Mouse (Mus musculus) c-Kit-positive CD71-negative TER-119-negative erythroid progenitor cells, embryonic 14.5 days (primary cell): ENCODE measurements at regions not wholly inside any gene's neighbourhood (a gene's known extent, or its start where the extent isn't known, plus 50 kb on each side); places are given as distances from the start of the nearest gene placed in this dataset.
"Not testable (repeated sequence)": the region's sequence is repeated elsewhere in the genome, so short reads cannot be mapped to it uniquely, and the experiment has no call there.

Source experiments
- DNase-seq: peaks from one replicate; pipeline ENCODE4 v3.0.0-alpha.2; 2013; ENCODE audit warnings: low read depth

- DNase-seq, result no peak
Observed at GRCm38 (mm10) chr9:32940919-32941767, 305.1 kb downstream of the Ets1 start.

- no peak for DNase-seq
Observed at GRCm38 (mm10) chr9:32941768-32942030, 305.7 kb downstream of the Ets1 start.

GRCm38 (mm10) chr9:32947221-32947620 lies 311.2 kb downstream of the Ets1 start:
- no peak for DNase-seq

DNA sequence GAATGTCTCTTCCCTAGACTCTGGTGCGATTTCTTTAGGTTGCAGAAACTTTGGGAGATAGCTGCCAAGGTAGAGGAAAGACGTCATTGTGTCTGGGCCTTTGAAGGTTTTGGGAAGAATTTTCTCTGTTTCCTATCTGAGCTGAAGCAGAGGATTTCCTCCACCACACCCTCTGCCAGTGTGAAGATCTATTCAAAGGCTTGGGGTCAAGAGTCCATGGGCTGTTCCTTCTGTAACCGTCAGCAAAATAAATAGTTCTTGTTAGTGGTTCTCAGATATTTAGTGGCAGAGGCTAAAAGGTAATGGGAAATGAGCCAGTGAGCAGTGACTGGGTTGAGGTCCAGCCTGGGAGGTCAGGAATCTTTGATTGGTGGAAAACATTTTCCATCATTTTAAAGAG lies 313.0 kb downstream of the Ets1 start:
- no peak for DNase-seq

GRCm38 (mm10) chr9:32958716-32959115 lies 322.7 kb downstream of the Ets1 start:
- no peak for DNase-seq

DNA sequence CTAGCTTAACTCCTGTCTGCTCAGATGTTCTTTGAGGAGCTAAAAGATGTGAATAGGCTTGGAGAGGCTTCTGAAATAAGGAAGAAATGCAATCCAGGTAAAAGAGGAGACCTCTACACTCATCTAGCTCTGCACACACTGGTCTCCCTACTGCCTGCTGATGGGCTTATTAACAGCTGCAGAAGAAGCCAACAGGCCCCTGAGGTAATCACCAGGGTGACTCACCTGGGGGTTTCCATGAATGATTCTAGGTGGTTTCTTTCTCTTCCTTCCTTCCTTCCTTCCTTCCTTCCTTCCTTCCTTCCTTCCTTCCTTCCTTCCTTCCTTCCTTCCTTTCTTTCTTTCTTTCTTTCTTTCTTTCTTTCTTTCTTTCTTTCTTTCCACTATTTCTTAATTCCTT lies 323.4 kb downstream of the Ets1 start:
- not testable (repeated sequence) for DNase-seq

DNA sequence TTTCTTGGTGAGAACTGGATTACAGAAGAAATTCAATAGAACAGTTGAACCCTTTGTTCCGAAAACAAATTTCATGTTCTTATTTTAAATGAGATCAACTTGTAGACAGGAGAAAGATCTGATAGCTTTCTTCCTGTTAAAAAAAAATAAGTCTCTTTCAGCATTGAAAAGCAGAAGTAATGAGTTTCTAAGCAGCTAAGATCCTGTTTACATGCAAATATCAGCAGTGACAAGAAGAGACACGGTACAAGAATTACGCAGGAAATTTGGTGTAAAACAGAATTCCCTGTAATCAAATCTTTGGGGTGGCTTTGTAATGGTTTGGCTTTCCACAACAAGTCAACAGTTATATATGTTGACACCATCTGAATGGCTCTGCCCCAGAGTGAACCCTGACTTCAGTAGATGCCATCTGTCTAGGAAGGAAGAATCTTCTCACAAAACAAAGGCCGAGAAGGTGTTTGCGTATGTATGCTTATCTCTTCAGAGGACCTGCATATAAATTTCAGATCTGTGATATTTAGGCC lies 326.7 kb downstream of the Ets1 start:
- DNase-seq, result no peak

- DNase-seq, result no peak
Observed at GRCm38 (mm10) chr9:32968446-32968845, 332.4 kb downstream of the Ets1 start.

DNA sequence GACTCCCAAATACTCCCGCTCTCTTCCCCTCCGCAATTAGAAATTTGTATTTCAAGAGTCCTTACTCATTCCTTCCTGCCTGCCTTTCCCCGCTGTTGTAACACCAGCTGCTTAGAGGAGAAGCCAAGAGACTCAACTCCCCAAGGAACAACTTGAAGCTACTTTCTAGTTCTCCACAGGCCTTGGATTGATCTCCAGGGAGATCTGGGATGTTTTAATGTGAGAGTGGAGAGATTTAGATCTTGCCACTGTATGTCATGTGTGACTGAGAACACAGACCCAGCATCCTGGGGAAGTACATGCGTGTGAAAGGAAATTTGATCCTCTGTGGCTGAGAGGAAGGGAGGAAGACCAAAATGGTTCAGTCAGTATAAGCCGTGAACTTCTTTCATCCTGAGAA lies 335.4 kb downstream of the Ets1 start:
- DNase-seq, result no peak

- no peak for DNase-seq
Observed at GRCm38 (mm10) chr9:32971926-32972325, 335.9 kb downstream of the Ets1 start.

DNA sequence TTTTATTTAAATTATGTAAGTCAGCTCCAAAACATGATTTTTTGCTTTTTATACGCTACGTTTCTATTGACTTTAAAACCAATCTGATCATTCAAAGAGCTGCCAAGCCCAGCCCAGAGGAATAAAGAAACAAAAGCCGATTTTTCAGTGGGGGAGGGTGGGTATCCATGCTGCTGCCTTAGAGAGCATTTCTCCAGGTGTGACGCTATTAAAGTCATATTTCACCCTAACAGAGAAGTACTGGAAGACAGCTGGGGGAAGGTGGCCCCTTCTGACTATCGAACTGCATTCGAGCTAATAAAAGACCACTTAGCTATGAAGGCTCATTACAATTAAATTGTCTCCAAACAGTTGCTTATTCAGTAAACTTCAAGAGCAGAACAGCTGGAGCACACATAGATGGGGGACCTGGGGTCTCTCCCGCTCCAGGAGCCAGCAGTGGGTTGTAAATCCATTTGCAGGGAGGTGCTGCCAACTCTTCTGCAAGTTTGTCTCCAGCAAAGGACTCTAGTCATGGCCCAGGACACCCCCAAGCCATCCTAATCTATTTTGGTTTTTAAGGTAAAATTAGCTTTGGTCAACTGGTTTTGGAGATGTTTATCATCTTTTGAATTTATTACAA lies 336.5 kb downstream of the Ets1 start:
- DNase-seq, result no peak

DNA sequence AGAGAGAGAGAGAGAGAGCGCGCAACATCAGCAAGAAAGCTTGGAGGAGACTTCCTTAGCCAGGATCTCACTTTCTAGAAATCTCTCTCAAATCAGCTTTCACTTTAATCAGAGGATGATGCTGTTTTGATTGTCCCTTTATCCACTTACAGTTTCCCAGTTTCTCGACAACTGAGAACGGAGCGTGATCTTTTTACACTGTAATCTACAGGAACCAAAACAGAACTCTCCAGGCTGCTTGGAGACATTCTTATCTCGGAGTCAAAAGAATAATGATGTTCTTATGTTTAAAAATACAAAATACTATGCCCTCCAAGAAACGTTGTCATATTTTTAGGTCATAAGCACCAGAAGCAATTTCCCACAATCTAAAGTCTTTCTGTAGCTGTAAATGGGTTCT lies 341.7 kb downstream of the Ets1 start:
- no peak for DNase-seq

DNA sequence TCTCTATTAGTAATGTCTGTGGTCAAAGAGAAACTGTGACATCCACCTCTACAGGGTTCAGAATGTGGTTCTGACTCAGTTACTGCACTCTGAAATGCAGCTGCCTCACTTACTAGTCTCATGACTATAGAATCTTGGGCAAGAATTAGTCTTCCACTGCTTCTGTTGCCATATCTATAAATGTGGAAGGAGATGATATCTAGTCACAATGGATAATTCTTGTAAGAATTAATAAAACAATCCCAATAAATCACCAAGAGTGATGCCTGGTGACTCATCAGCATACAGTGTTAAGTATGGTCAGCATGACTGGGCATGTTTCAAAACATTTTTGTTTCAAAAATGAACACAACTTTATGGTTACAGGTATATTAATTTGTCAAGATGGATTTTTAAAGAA lies 344.8 kb downstream of the Ets1 start:
- no peak for DNase-seq

DNA sequence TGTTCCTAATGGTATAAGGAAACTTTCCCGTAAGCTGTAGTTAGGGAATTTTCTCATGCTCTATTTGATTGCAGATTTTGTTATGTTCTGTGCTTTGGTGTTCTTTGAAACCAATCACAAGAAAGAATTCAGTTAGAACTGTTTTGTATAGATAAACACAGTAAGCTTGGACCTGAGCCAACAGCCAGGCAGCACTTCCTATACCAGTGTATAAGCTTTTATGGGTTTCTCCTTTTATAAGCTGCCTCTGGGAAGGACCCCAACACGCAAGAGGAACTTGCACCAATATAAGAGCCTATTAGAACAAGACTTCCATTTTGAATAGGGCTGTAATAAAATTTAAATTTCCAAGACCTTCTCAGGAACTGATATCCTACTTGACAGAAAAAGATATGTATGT lies 347.2 kb downstream of the Ets1 start:
- no peak for DNase-seq

DNA sequence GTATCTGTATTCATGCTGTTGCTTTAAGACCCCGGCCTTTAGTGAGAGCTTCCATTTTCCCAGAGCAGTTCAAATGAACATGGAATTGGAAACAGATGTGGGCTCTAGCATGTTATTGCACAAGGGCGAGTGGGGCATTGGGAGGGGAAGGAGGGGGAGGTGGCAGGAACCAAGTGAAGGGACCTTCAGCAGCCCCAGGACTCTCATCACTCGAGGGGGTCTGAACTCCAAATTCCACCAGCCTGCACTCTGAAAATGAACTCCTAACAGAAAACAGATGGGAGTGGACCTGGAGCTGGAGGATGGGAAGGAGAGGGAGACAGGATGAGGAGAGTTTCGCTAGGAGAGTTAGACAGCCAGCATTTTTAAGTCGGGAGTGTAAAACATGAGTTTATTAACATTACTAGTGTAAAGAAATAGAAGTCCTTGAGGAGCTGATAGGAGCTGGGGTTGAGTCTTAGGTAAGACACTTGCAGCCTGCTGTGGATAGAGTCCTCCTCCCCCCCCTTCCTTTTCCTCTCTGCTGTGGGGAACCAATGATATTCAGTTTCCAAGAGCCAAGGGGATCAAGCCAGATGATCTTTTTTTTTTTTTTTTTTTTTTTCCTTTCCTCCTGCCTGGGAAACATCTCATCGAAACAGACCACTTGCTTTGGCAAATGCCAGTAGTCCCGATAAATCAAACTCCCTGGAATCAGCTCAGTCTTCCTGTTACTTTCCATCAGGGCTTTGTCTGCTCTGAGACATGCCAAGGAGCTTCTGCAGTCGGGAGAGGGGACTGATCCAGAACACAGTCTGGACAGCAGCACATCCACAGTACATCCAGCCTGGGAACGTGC lies 351.0 kb downstream of the Ets1 start:
- no peak for DNase-seq

DNA sequence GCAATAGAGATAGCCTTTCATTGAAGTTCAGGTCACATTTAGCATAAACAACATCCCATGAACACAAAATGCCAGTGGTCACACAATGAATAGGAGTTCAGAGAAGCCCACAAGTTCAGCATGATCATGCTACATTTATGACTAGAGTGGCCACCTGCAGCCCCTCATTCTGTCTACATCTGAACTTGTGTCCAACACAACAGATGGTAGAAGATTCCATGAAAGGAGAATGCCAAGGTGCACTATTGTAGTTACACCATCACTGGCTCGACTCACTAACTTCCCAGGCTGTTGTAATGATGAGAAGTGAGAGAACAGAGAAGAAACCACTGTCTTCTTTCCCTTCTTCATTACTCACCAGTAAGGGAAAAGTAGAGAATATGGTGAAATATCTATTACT lies 353.0 kb downstream of the Ets1 start:
- DNase-seq, result no peak

GRCm38 (mm10) chr9:32998323-32998722 lies 362.3 kb downstream of the Ets1 start:
- DNase-seq, result no peak

- DNase-seq, result no peak
Observed at GRCm38 (mm10) chr9:33000691-33001164, 364.7 kb downstream of the Ets1 start.

- DNase-seq, result no peak
Observed at GRCm38 (mm10) chr9:33001165-33001949, 365.3 kb downstream of the Ets1 start.

DNA sequence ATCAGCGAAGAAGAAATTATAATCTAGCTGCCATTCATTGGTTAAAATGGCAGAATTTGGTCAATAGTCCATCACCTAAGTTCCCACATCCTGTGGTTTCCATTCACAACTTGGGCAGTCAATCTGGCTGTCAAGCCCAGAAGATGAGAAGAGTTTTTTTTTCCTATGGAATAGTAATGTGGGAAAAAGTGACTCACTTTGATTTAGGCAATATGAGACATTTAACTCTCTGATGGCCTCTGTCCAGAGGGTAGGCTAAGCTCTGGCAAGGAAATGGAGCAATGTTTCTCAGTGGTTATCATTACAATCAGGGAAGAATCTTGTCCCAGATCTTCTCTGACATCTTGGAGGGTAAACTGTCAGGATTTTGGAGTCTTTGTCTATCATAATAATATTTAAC lies 367.9 kb downstream of the Ets1 start:
- no peak for DNase-seq

DNA sequence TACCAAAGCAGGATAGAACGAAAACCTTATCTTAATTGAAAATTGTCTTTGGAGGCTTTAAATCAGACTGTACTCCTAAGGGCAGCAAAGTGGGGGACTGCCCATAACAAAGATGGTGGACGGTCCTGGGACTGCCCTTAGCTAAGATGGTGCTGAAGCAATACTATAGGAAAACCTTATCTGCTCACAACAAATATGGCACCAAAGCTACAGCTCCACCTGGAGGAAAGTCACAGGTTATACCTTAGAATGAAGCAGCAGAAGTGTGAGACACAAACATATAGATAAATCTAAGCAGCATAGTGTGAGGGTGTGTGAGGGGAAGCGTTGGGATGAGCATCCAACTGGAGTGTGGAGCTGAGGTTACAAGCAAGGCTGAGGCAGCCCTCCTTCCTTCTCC lies 368.5 kb downstream of the Ets1 start:
- DNase-seq, result no peak
